Mouse (Mus musculus): ENCODE results near the gene Ap2a1.
A peak's percentile ranks its signal among the peaks of the same experiment; 100 is the strongest.
"Not testable (repeated sequence)": the region's sequence is repeated elsewhere in the genome, so short reads cannot be mapped to it uniquely, and the experiment has no call there.

The Ap2a1 gene

GRCm38 (mm10) chr7:44895206-44895592 lies 34.1 kb downstream of the Ap2a1 start:
- peak; percentile 68 for DNase-seq (ENCODE audit: low read depth, low spot score)

GRCm38 (mm10) chr7:44894175-44894574 lies 35.1 kb downstream of the Ap2a1 start:
- DNase-seq (ENCODE audit: low read depth, low spot score): no peak

GRCm38 (mm10) chr7:44893197-44893596 lies 36.1 kb downstream of the Ap2a1 start:
- no peak for DNase-seq (ENCODE audit: low read depth, low spot score)

GRCm38 (mm10) chr7:44892276-44892921 lies 36.9 kb downstream of the Ap2a1 start, which contains the start of gene Med25:
Med25 (minus strand) TSS chr7:44892712.
- peak; percentile 97 for DNase-seq (ENCODE audit: low read depth, low spot score)

GRCm38 (mm10) chr7:44891611-44892010 lies 37.7 kb downstream of the Ap2a1 start:
- no peak for DNase-seq (ENCODE audit: low read depth, low spot score)

- DNase-seq (ENCODE audit: low read depth, low spot score): no peak
These were observed 38.6 kb downstream of the Ap2a1 start for GRCm38 (mm10) chr7:44890737-44891136.

GRCm38 (mm10) chr7:44890180-44890579 lies 39.1 kb downstream of the Ap2a1 start:
- no peak for DNase-seq (ENCODE audit: low read depth, low spot score)

- DNase-seq (ENCODE audit: low read depth, low spot score): no peak
These were observed 40.8 kb downstream of the Ap2a1 start for GRCm38 (mm10) chr7:44888256-44889105.

GRCm38 (mm10) chr7:44886964-44887363 lies 42.3 kb downstream of the Ap2a1 start:
- DNase-seq (ENCODE audit: low read depth, low spot score): no peak

GRCm38 (mm10) chr7:44884637-44885036 lies 44.7 kb downstream of the Ap2a1 start:
- no peak for DNase-seq (ENCODE audit: low read depth, low spot score)

GRCm38 (mm10) chr7:44883036-44883435 lies 46.3 kb downstream of the Ap2a1 start:
- no peak for DNase-seq (ENCODE audit: low read depth, low spot score)

GRCm38 (mm10) chr7:44877833-44878232 lies 51.5 kb downstream of the Ap2a1 start:
- no peak for DNase-seq (ENCODE audit: low read depth, low spot score)

GRCm38 (mm10) chr7:44871774-44872173 lies 57.5 kb downstream of the Ap2a1 start:
- DNase-seq (ENCODE audit: low read depth, low spot score): not testable (repeated sequence)

GRCm38 (mm10) chr7:44871181-44871580 lies 58.1 kb downstream of the Ap2a1 start:
- no peak for DNase-seq (ENCODE audit: low read depth, low spot score)

GRCm38 (mm10) chr7:44870614-44871013 lies 58.7 kb downstream of the Ap2a1 start:
- no peak for DNase-seq (ENCODE audit: low read depth, low spot score)

- peak; percentile 100 for DNase-seq (ENCODE audit: low read depth, low spot score)
These were observed 59.4 kb downstream of the Ap2a1 start, which contains the start of gene Ptov1 for GRCm38 (mm10) chr7:44869697-44870528. Ptov1 (minus strand) TSS chr7:44869788.

GRCm38 (mm10) chr7:44868919-44869696 lies 60.2 kb downstream of the Ap2a1 start:
- DNase-seq (ENCODE audit: low read depth, low spot score): peak; percentile 61

GRCm38 (mm10) chr7:44868465-44868864 lies 60.8 kb downstream of the Ap2a1 start:
- no peak for DNase-seq (ENCODE audit: low read depth, low spot score)

- no peak for DNase-seq (ENCODE audit: low read depth, low spot score)
These were observed 61.5 kb downstream of the Ap2a1 start for GRCm38 (mm10) chr7:44867802-44868201.

GRCm38 (mm10) chr7:44867010-44867702 lies 62.1 kb downstream of the Ap2a1 start:
- no peak for DNase-seq (ENCODE audit: low read depth, low spot score)
